Mouse (Mus musculus) testis, postnatal 10 days (tissue): ENCODE measurements around the gene Ptrh2.

ENCODE experiments used
- DNase-seq: peaks from one replicate; pipeline ENCODE4 v3.0.0; 2021; ENCODE audit warnings: low spot score

Gene Ptrh2

GRCm38 (mm10) chr11:86683395-86684125 is at the start of gene Ptrh2, which contains the start of gene Vmp1:
Gene Ptrh2 (plus strand): TSS chr11:86683985.
Gene Vmp1 (minus strand): TSS chr11:86683836.
- peak; percentile 96 for DNase-seq

DNA sequence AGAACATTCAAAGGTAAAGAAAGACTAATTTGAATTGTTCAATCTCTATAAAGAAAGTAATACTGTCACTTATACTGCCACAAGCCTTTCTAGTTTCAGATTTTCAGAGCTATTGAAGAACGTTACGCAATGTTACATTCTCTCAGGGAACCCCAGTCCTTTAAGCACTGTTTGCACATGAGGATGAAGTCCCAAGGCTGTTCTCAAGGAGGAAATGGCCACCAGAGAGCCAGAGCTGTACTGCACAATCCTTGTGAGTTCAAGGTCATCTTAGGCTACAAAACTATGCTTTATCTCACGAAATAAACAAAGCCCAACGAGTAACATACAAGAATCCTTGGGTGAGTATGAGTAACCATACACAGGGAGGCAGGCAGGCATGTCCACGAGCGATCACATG is 49.4 kb upstream of the Ptrh2 start:
- no peak for DNase-seq

GRCm38 (mm10) chr11:86637697-86638096 is 46.1 kb upstream of the Ptrh2 start:
- no peak for DNase-seq

GRCm38 (mm10) chr11:86641714-86642113 is 42.1 kb upstream of the Ptrh2 start:
- DNase-seq, result no peak

DNA sequence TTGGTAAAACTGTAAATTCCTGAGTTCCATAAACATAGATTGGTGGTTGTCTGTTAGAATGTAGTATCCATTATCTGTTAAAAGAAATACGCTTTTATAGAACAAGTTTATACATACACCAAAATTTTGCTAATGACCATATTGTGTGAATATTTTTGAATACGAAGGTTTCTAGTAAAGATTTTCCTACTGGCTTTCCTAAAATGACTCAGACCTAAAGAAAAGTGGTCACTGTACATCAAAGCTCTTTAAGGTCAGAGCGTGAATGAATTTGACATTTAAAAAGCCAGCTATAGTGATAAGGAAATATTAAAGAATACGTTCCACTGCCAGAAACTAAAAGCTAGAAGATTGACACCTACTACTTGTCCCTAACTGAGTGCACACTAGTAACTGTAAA is 39.2 kb upstream of the Ptrh2 start:
- no peak for DNase-seq

DNA sequence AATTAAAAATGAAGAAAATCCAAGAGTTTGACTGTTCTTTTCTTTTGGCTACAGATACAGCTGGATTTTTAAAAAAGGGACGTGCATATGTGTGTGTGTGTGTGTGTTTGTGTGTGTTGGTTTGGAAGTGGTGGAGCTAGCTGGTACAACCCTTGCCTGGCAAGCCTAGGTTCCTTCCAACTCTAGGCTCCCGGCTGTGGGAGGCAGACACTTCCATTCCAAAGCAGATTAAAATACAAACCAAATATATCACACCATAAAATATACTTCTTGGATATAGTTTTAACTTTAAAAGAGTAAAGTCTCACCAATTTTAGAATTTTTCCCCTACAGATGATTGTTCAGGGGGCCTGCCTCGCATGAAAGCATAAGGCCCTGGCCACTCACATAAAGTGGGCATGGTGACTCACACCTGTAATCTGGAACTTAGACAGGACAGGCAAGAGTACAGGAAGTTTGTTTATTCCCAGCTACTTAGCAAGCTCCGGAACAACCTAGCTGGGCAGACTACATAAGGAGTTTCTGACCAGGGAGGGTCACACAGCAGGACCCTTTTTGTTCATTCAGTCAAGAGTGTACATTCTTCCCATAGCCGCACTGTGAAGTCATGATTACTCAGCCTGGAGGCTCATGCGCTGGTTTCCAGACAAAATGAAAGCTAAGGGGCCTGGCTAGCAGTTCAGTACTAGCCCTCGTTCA is 37.5 kb upstream of the Ptrh2 start:
- DNase-seq, result no peak

GRCm38 (mm10) chr11:86646885-86647459 is 36.8 kb upstream of the Ptrh2 start:
- no peak for DNase-seq

DNA sequence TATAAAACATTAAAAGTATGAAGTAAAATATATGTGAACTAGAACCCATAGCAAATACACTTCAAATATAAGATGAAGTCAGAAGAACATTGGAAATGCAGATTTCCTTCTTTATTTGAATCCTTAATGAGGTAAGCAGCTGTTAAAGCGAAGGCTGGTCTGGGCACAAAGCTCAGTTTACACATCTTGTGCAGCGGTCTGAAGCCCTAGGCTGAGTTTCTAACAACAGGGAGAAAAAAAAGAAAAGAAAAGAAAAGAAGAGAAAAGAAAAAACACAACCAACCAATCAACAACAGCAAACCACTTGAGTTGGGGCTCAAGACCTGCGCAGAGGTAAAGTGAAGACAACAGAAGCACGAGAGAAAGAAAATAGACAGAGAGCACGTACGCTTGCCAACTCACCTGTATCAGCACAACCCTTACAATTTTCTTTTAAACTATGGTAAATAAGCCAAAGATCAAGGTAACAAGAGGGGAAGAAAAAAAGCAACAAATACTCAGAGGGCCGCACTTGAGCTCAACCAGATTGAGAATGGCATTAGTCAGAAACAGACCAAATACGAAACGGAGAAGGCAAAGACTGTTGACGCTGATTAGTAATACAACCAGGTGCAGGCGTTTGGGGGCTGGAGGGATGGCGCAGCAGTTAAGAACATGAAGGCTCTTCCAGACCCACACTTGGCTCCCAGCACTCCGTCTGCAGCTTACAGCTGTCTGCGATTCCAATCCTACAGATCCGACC is 35.9 kb upstream of the Ptrh2 start:
- no peak for DNase-seq

DNA sequence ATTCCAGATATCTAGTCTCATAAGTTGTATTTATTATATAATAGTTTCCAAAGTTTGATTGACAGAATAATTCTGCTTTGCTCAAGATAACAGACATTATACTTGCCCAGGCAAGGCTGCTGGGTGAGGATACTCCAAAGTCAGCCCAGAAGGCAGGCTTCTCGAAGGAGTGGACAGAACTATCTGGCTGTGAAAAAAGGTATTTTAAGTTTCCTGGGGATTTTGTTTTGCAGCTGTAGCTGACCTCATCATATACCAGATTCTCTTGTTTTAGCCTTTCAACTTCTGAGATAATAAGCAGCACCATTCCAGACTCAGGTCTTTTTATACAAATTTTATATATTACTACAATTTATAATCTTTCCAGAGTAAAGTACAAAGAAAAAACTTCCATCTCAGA is 34.2 kb upstream of the Ptrh2 start:
- no peak for DNase-seq

GRCm38 (mm10) chr11:86650676-86651075 is 33.1 kb upstream of the Ptrh2 start:
- no peak for DNase-seq

DNA sequence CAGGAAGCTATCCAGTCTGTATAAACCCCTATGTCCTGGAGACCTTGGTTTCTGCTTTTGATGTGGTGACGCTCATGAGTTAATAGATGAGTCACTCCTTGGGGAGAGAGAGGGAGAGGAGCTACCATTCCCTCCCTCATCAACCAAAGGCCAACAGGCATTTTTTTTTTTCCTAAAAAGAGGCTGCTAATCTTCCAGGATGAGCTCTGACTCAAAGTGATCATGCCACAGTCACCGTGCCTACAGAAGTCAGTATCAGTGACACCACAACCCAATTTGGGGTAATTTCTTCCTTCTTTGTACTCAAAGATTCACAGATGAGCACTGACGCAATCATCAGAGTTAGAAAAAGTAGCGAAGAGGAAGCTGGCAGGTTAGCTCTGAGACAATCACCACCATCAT is 31.2 kb upstream of the Ptrh2 start:
- DNase-seq, result no peak

DNA sequence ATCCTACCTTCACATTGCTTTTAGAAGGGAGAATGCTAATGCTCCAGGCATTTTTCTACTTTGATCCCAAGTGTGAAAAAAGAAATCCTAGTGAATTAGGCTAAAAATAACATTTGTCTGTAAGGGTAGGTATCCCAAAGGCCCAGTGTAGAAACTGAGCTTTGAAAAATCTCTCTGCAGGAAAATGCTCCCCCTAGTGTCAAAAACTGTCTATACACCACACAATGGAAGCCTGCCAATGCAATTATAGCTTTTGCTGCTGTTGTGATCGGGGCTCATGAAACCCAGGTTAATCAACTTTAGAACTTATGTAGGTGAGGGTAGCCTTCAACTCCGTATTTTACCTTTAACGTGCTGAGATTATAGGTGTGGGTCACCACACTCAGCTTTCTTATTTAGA is 30.3 kb upstream of the Ptrh2 start:
- DNase-seq, result peak; percentile 53

GRCm38 (mm10) chr11:86654096-86654495 is 29.7 kb upstream of the Ptrh2 start:
- no peak for DNase-seq

DNA sequence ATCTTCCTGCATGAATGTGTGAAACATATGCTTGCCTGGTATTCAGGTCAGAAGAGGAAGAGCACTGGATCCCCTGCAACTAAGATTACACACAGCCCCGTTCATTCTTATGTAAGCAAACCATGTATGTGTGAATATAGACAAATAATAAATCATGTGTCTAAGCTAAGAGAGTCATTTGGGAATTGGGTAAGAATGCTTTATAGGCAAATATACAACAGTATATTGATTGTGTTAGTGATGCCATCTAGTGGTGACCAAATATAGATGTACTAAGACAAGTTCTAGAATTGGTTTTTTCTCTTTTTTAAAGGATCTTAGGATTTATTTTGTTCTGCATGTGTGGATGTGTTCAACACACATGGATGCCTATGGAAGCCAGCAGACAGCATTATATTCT is 28.1 kb upstream of the Ptrh2 start:
- DNase-seq, result no peak

DNA sequence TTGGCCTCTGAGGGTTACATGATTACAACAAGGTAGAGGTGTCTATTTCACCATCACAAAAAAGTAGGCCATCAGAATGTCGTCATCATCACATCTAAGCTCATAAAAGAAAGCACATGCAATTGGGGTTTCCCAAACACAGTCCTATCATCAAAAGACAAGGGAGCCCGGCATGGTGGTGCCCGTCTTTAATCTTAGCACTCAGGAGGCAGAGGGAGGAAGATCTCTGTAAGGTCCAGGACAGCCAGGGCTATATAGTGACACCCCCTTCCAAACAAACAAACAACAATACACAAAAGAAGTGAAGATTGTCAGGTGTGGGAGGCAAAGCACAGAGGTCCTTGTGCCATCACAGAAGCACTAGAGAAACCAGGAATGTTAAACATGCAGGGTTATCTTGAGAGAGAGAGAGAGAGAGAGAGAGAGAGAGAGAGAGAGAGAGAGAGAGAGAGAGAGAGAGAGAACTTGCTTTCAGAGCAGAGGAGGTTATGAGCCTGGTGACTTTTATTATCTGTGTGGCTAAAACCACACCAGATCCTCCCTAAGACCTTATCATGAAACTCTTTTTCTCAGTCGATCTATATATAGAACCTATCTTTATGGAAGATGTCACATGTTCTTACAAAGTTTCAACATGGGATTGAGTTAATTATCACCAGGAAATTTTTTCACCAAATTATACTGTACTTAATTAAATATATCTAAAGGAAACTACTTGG is 26.8 kb upstream of the Ptrh2 start:
- DNase-seq, result no peak

DNA sequence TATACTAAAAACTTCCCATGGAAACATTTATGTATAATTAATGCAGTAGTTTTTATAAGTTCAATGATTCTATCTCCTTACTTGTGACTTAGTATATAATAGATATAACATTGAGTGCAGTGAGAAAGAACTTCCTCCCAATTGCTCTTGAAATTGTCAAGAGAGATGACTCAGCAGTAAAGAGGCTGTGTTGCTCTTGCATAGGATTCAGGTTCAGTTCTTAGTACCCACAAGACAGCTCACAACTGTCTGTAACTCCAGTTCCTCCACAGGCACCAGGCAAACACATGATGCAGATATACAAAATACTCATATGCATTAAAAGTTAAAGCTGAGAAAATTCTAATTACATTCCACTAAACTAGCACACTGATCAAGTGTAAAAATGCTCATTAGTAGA is 25.9 kb upstream of the Ptrh2 start:
- no peak for DNase-seq

GRCm38 (mm10) chr11:86662986-86663895 is 20.5 kb upstream of the Ptrh2 start:
- no peak for DNase-seq

DNA sequence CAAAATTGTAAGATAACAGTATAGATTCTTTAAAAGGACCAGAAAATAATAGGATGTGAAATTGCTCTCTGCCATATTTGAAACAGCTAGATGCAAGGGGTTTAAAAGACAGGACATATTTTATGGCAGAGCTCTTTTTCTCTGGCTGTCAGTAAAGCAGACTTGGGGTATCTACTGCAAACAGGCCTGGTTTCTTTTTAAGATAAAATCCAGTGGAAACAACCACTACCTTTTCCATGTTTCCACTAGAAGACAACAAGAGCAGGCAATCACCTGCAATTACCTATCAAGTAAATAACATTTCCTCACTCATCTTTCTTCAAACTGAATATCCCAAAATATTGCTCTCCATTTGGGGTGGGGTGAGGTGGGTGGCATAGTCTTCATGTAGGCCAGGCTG is 19.8 kb upstream of the Ptrh2 start:
- DNase-seq, result no peak

GRCm38 (mm10) chr11:86664406-86664805 is 19.4 kb upstream of the Ptrh2 start:
- no peak for DNase-seq

DNA sequence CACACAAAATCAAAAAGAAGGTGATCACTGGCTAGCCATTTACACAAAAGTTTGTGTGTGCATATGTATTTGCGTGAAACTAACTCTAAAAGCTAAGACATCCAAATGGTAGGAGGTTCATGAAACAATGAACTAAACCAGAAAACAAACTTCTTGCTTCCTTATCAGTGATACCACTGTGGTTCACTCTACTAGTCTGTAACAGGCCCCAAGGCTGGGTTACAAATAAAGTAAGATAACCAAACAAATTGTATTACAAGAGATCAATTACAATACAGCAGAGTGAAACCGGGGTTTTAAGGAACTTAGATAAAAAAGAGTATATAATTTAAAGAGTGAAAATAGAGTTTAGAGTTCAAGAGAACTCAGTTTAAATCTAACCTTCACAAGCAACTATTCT is 16.2 kb upstream of the Ptrh2 start:
- no peak for DNase-seq

DNA sequence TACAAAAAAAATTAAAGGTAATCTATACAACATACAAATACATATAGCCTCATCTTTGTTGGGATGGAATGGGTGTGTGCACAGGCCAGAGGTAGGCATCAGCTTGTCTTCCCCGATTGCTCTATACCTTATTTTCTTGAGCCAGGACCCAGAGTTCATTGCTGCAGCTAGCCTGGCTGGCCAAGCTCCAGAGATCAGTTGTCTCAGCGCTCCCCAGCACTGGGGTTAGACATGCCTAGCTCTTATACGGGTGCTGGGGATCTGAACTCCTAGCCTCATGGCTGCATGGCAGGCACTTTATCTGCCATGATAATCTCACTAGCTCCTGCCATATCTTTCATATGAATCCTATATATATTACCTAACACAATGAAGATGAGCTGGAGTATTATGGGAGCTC is 15.6 kb upstream of the Ptrh2 start:
- DNase-seq, result no peak
